12 mouse cellular contexts compared by ENCODE assay signal in genomic region chr5:96919149-96919548, GRCm38 (mm10).
A peak's percentile ranks its signal among the peaks of the same experiment; 100 is the strongest.
DNase-seq lines count a peak whose midpoint lies in the region; ATAC-seq and TF ChIP-seq lines count a peak whose summit lies in the region.
"Had no signal": no experiment of that assay in that cellular context is flagged by ENCODE, and none has a peak within 500 bp of the region (broad histone marks: within the 10 kb centered on the region; RNA-seq: fewer than 3 reads in every experiment).

No protein-coding gene starts in this region.

- no peak for ATAC-seq in hindbrain, postnatal 0 days
- peak; percentile 82 for ATAC-seq in liver, embryonic 12.5 days
- peak; percentile 67; the same call in 1 of the 2 replicates for ATAC-seq in stomach, embryonic 14.5 days (ENCODE audit: insufficient number of reproducible peaks, insufficient read depth, low FRiP score, low read depth)

- no peak for DNase-seq in hindbrain, embryonic 10.5 days (ENCODE audit: low spot score)
- DNase-seq in hindbrain, postnatal 0 days (ENCODE audit: low spot score) = no peak
- peak; percentile 75 for DNase-seq in c-Kit-positive CD71-positive TER-119-negative erythroid progenitor cells, embryonic 14.5 days (ENCODE audit: low read depth)
- no peak for DNase-seq in thymus, adult 18-20 months
- DNase-seq in limb, embryonic 10.5 days (ENCODE audit: low spot score) = no peak
- DNase-seq in gastrocnemius, postnatal 36 days = no peak
- DNase-seq: adrenal gland, adult 2 months; cerebellum, postnatal 10 days had no signal

- no peak overlapping the region for H3K4me3 ChIP-seq in hindbrain, embryonic 10.5 days
- no peak overlapping the region for H3K4me3 ChIP-seq in hindbrain, postnatal 0 days (ENCODE audit: low read length)
- no peak overlapping the region for H3K4me3 ChIP-seq in liver, embryonic 12.5 days
- no peak overlapping the region for H3K4me3 ChIP-seq in stomach, embryonic 14.5 days (ENCODE audit: low read depth, low read length)
- H3K4me3 ChIP-seq in limb, embryonic 10.5 days = no peak overlapping the region
- H3K4me3 ChIP-seq: midbrain, embryonic 12.5 days had no signal

- H3K9ac ChIP-seq in hindbrain, postnatal 0 days (replicated peaks; ENCODE audit: low read length) = no peak overlapping the region
- peak overlapping the region; percentile 67 for H3K9ac ChIP-seq in liver, embryonic 12.5 days
- H3K9ac ChIP-seq in stomach, embryonic 14.5 days (replicated peaks; ENCODE audit: low read depth, low read length) = no peak overlapping the region
- H3K9ac ChIP-seq: hindbrain, embryonic 14.5 days; midbrain, embryonic 12.5 days had no signal

- H3K4me2 ChIP-seq in hindbrain, postnatal 0 days (ENCODE audit: low read depth, low read length) = no peak overlapping the region
- peak overlapping the region; percentile 54 for H3K4me2 ChIP-seq in liver, embryonic 12.5 days
- no peak overlapping the region for H3K4me2 ChIP-seq in stomach, embryonic 14.5 days (replicated peaks; ENCODE audit: low read depth, low read length)
- H3K4me2 ChIP-seq: hindbrain, embryonic 14.5 days; midbrain, embryonic 12.5 days had no signal

- H3K36me3 ChIP-seq in hindbrain, embryonic 10.5 days = no peaks in the 10 kb centered on the region
- H3K36me3 ChIP-seq in hindbrain, postnatal 0 days (ENCODE audit: insufficient read depth, low read length) = no peaks in the 10 kb centered on the region
- no peaks in the 10 kb centered on the region for H3K36me3 ChIP-seq in liver, embryonic 12.5 days
- no peaks in the 10 kb centered on the region for H3K36me3 ChIP-seq in stomach, embryonic 14.5 days (ENCODE audit: control insufficient read depth, insufficient read depth, low read length)
- H3K36me3 ChIP-seq in limb, embryonic 10.5 days = no peaks in the 10 kb centered on the region
- H3K36me3 ChIP-seq: midbrain, embryonic 12.5 days had no signal

- H3K27ac ChIP-seq in hindbrain, embryonic 10.5 days = peak overlapping the region; percentile 24; the same call in 1 of the 2 replicates
- H3K27ac ChIP-seq in hindbrain, postnatal 0 days = no peak overlapping the region
- H3K27ac ChIP-seq in liver, embryonic 12.5 days = peak overlapping the region; percentile 92
- no peak overlapping the region for H3K27ac ChIP-seq in stomach, embryonic 14.5 days (ENCODE audit: low read length)
- H3K27ac ChIP-seq in limb, embryonic 10.5 days = no peak overlapping the region
- H3K27ac ChIP-seq: hindbrain, embryonic 14.5 days; midbrain, embryonic 12.5 days had no signal

- 90% methylated on average over 6 of the region's 6 CpGs for WGBS in hindbrain, embryonic 10.5 days
- 88% methylated on average over 6 of the region's 6 CpGs for WGBS in hindbrain, postnatal 0 days
- WGBS in liver, embryonic 12.5 days (ENCODE audit: insufficient replicate concordance) = 13% methylated on average over 6 of the region's 6 CpGs
- 72% methylated on average over 6 of the region's 6 CpGs for WGBS in stomach, embryonic 14.5 days
- WGBS in limb, embryonic 10.5 days = 91% methylated on average over 6 of the region's 6 CpGs

- TF ChIP-seq CTCF in hindbrain, postnatal 0 days (IDR thresholded peaks at IDR 0.05; ENCODE audit: low read depth) = no peak

- peaks cover 20% of the 10 kb centered on the region for H3K4me1 ChIP-seq in hindbrain, embryonic 10.5 days (replicated peaks)
- H3K4me1 ChIP-seq in hindbrain, postnatal 0 days (ENCODE audit: insufficient read depth, low read length) = 0 out of 2 replicates have a peak, but pooled peaks cover 10% of the 10 kb centered on the region
- H3K4me1 ChIP-seq in liver, embryonic 12.5 days = peaks cover 95% of the 10 kb centered on the region
- H3K4me1 ChIP-seq in stomach, embryonic 14.5 days (ENCODE audit: control insufficient read depth, insufficient read depth, low read length) = peaks cover 5% of the 10 kb centered on the region; the same call in 1 of the 2 replicates
- H3K4me1 ChIP-seq in limb, embryonic 10.5 days = peaks cover 6% of the 10 kb centered on the region
- H3K4me1 ChIP-seq: midbrain, embryonic 12.5 days had no signal

- intact Hi-C loops in gastrocnemius, postnatal 36 days (cut with DNase I) = no loop called here

- no peaks in the 10 kb centered on the region for H3K9me3 ChIP-seq in hindbrain, embryonic 10.5 days
- no peaks in the 10 kb centered on the region for H3K9me3 ChIP-seq in hindbrain, postnatal 0 days (ENCODE audit: low read length)
- no peaks in the 10 kb centered on the region for H3K9me3 ChIP-seq in liver, embryonic 12.5 days (replicated peaks)
- no peaks in the 10 kb centered on the region for H3K9me3 ChIP-seq in stomach, embryonic 14.5 days (ENCODE audit: control insufficient read depth, low read depth, low read length)
- H3K9me3 ChIP-seq in limb, embryonic 10.5 days (replicated peaks) = no peaks in the 10 kb centered on the region
- H3K9me3 ChIP-seq: midbrain, embryonic 12.5 days had no signal

- H3K27me3 ChIP-seq in hindbrain, embryonic 10.5 days (ENCODE audit: insufficient read depth, poor library complexity, severe bottlenecking) = no peaks in the 10 kb centered on the region
- no peaks in the 10 kb centered on the region for H3K27me3 ChIP-seq in hindbrain, postnatal 0 days (ENCODE audit: insufficient read depth, low read length)
- no peaks in the 10 kb centered on the region for H3K27me3 ChIP-seq in liver, embryonic 12.5 days (replicated peaks)
- H3K27me3 ChIP-seq in stomach, embryonic 14.5 days (ENCODE audit: control insufficient read depth, insufficient read depth, low read length) = no peaks in the 10 kb centered on the region
- no peaks in the 10 kb centered on the region for H3K27me3 ChIP-seq in limb, embryonic 10.5 days (ENCODE audit: low read depth, poor library complexity, severe bottlenecking)
- H3K27me3 ChIP-seq: midbrain, embryonic 12.5 days had no signal

Comparison
In these comparisons a context has a peak if more than half of its experiments do, and no peak if none do; other contexts are left out.
1. H3K27ac ChIP-seq: peak in hindbrain, embryonic 10.5 days (single experiment) and liver, embryonic 12.5 days (single experiment); none in hindbrain, postnatal 0 days (single experiment), stomach, embryonic 14.5 days (single experiment) and limb, embryonic 10.5 days (single experiment).